Mouse (Mus musculus) ovary, adult 18-20 months (tissue): ENCODE results near the gene Camsap3.

Experiments used
- DNase-seq: peaks from one replicate; pipeline ENCODE4 v3.0.0; 2022; ENCODE audit warnings: low spot score, mixed read lengths

Camsap3 gene

DNA sequence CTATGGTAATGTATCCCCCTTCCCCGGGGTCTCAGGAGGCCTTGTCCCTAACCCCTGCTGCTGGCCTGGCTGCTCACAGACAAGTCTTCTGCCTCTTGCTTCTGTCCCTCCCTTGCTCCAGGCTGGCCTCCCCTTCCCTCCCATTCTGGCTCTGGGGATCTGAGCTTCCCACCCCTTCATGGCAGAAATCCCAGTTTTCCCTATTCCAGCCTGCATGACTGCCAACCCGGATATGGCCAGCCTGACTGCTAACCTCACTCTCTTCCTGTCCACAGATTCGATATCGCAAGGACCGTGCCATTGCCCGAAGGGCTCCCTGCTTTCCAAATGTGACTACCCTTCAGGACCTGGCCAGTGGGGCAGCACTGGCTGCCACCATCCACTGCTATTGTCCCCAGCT, 13.3 kb downstream of the Camsap3 start:
- peak; percentile 41 for DNase-seq

DNA sequence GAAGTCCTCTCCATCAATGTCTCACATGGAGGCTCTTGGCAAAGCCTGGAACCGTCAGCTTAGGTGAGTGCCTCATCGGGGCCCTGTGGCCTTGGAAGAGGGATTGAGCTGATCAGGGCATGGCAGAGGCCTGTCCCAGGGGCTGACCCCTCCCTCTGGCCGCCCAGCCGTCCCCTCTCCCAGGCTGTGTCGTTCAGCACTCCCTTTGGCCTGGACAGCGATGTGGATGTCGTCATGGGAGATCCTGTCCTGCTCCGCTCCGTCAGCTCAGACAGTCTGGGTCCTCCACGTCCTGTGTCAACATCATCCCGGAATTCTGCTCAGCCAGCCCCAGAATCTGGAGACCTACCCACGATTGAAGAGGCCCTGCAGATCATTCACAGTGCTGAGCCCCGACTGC, 16.3 kb downstream of the Camsap3 start:
- DNase-seq, result no peak

DNA sequence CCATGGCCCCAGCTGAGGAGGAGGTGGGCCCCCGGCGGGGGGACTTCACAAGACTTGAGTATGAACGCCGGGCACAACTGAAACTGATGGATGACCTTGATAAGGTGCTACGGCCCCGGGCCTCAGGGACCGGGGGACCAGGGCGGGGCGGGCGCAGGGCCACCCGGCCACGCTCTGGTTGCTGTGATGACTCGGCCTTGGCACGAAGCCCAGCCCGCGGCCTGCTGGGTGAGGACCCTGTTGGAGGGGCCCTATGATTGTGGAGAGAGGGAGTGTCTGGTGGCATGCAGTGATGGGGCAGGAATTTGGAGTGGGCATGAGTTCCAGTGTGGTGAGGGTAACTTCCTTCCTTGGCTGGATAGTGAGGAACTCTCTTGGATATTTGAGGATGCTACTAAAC, 19.5 kb downstream of the Camsap3 start:
- DNase-seq, result no peak

DNA sequence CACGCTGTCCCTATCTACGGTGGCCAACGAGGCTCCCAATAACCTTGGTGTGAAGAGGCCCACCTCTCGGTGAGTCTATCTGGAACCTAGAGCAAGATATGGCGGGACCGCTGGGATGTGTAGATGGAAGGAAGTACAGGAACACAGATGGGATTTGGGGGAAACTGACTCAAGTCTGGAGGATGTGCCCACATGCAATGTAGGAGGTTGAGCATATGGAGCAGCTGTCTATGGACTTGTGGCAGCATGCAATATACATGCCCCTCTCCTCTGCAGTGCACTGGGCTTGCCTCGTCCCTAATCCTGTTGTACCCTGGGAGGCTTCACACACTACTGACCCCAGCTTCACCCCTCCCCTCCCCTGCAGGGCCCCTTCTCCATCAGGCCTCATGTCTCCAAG, 20.7 kb downstream of the Camsap3 start:
- DNase-seq, result no peak

DNA sequence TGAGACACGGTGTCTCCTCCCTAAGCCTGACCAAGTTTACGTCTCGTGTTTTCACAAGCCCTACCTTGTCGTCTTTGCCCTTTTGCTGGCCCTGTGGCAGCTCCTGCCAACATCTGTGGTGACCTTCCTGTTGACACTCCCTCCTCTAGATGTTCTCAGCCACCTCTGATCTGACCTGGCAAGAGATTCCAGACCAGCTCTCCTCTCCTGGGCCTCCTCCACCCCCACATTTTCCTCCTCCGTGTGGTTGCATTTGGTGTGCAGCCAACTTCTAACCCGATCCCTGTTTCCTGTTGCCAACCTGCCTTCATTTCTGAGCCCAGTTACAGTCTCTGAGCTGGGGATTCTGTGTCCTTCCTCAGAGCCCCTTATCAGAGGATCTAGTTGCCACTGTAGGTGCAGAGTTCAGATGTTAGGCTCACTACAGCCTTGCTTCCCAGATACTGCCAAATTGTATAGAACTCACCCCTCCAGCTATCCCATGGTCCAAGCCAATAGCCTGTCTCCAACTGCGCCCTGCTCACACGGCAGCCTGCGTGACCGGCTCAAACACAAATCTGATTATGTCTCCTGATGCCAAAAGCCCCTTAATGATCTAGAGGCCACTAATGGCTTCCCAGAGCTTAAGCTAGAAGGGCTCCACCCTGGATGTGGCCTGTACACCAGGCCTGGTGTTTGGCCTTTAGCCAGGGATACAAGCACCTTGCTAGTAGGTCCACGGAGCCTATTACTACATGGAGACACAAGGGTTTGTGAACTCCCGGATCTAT, 22.1 kb downstream of the Camsap3 start:
- peak; percentile 64 for DNase-seq

DNA sequence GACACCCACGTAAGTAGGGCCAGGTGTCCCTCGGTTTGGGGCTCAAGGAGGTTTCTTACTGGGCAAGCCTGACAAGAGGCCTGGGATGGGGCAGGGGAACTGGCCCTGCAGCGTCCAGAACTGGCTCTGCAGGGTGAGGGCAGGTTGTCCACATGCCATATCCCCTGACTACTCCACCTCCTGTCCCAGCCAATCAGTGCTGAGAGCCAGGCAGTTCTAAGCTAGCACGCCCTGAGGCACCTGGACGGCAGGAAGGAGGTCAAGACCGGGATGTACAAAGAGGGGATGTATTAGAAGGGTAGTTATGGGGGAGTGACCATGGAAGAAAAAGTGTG, 22.7 kb downstream of the Camsap3 start:
- no peak for DNase-seq

DNA sequence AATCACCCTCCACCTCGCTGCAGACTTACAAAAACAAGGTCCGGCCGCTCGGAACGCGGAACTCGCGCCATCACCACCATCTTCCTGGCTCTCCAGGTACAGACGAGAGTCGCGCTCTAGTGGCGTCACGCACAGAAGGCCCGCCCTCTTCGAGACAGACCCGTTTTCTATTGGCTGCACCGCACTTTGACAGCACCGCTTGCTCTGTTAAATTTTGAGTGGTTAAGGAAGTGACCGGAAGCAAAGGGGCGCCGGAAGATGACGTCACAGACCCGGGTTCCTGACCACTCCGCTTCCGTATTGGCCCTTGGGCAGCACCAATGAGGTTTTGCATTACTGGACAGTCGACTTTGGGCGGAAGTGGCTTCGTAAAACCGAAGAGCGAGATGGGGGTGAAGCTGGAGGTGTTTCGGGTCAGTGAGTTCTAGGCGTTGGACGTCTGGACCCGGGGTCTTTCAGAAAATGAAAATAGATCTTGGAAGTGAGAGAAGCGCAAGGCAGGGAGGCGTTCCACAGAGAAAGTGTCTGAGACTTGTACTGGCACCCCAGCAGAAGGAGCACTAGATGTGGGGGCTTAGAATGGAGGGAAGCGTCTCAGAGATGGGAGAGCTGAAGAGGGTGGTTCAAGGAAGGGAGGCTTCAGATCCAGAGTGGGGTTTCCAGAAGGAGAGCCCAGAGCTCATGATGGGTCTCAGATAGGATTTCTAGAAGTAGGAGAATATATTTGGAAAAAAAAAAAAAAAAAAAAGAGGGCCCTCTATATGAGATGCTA, 34.3 kb downstream of the Camsap3 start, which contains the start of the genes Xab2 and Pet100:
TSS of gene Xab2 (minus strand) at position 118 of the 772 bp plus-strand sequence.
TSS of gene Pet100 (plus strand) at position 350 of the 772 bp plus-strand sequence.
- peak; percentile 98 for DNase-seq

DNA sequence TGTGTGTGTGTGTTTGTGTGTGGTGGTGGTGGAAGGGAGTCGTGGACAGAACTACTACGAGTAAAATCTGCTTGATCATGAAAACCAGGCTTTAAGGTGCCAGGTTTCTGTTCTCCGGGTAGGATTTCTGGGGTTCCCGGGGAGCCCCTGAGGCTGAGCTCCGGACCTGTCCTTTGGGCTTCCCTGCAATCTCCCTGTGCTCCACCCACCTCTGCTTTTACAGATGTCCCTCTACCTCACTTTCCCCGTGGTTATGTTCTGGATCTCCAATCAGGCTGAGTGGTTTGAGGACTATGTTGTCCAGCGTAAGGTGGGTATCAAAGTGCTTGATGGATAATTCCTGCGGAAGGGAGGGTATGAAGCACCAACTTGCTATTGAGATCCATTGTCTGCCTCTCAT, 35.0 kb downstream of the Camsap3 start:
- DNase-seq, result no peak

DNA sequence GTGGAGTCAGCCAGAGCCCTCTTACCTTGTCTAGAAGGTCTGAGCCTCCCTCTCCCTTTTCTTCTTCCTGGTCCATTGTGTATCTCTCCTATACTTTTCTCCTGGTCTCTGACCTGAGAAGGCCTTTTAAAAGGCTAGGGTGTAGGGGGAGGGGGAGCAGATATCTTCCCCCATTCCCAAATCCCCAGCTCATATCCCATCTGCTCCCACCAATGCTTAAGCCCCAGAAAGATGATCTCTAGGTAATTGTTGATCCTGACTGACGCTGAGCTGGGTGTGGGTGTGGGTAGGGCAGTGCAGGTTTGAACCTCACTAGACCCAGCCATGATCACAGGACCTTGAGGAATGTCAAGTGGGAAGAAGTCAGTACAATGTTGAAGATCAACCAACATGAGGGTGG, 38.4 kb downstream of the Camsap3 start, which contains the start of gene Pcp2:
TSS of gene Pcp2 (minus strand) at position 101 of the 400 bp plus-strand sequence.
- no peak for DNase-seq

DNA sequence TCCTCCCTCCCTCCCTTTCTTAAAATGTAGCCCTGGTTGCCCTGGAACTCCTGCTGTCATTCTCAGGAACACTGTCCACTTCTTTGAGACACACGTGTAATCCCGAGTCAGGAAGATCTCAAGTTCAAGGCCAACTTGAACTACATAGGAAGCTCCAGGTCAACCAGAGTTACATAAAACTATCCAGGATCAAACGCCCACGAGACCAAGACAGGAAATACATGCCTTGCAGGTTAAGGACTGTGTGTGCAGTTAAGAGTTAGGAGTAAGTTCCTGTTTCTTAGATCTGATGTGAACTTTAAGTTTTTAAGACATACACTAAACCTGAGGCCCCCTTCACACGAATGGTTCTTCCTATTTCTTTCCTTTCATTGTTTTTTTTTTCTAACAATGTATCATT, 39.9 kb downstream of the Camsap3 start:
- no peak for DNase-seq

DNA sequence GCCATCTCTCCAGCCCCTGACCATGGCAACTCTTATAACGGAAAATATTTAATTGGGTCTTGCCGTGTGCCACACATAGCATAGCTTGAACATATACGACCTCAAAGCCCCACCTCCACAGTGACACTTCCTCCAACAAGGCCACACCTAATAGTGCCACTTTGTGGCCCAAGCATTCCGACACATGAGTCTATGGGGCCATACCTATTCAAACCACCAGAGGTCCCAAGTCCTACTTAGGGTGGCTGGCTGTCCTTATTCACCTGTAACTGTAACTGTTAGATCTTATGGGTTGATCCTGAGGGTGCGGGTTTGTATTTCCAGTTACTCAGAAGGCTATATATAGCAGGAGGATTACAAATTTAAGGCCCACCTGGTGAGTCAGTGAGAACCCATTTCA, 40.9 kb downstream of the Camsap3 start:
- no peak for DNase-seq

DNA sequence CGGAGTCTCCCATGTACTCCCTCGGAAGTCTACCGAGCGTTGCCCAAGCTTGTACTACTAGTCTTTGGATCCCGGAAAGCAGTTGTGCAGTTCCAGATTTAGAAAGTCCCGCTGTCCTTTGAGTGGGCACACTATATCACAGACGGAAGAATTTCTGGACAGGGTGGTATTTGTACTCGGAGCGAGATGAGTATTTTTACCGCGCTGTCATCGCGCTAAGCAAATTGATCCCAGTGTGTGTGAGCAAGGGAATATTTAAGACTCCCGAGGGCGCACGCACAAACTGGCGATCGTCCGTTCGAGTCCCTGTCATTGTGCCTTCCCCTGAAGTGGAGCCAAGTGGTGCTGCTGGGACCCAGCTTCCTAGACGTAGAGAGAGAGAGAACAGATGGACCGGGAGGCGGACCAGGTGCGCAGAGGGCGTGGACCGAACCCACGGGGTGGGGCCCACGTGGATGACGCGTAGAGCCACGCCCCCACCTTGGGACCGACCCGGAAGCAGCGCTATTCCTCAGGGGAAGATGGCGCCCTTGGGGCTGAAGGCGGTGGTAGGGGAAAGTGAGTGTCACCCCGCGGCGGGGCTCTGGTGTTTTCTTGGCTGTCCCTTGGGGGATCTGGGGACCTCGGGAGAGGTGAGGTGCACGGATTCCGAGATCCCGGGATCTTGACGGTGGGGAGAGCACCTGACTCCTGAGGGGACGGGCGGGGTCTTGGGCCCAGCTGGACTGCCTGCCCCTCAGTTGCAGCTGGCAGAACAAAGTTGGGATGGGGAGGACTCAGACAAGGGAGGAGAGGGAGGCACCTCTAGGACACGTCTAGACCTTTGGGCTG, 43.8 kb downstream of the Camsap3 start, which contains the start of gene Stxbp2:
TSS of gene Stxbp2 (plus strand) at position 309 of the 831 bp plus-strand sequence.
- peak; percentile 61 for DNase-seq

DNA sequence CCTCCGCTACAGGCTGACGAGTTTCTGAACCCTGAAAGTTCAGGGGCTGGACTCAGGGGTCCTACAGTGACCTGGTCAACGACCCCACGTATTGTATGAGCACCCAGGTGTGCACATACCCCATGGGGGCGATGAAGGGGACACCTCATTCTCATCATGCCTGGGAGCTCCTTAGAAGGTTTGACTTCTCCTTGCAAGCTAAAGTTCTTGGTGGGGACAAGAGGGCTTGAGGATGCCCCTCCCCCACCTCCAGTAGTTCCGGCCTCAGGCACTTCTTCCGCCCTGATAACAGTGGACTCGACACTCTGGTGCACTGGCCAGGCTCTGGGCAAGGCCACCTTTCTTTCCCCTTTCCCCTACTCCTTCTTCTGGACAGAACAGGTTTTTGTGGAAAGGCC, 44.4 kb downstream of the Camsap3 start:
- DNase-seq, result no peak

DNA sequence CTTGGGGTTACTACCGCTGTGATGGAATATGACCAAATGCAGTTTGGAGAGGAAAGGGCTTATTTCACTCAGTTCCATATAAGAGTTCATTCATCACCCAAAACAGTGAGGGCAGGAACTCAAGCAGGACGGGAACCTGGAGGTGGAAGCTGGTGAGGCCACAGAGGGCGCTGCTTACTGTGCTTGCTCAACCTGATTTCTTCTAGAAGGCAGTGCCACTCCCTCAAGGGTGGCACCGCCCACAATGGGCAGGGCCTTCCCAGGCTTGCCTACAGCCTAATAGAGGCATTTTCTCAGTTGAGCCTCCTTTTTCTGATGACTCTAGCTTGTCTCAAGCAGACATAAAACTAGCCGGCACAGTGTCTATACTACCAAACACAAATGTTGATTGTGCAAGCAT, 58.7 kb downstream of the Camsap3 start:
- DNase-seq, result no peak

DNA sequence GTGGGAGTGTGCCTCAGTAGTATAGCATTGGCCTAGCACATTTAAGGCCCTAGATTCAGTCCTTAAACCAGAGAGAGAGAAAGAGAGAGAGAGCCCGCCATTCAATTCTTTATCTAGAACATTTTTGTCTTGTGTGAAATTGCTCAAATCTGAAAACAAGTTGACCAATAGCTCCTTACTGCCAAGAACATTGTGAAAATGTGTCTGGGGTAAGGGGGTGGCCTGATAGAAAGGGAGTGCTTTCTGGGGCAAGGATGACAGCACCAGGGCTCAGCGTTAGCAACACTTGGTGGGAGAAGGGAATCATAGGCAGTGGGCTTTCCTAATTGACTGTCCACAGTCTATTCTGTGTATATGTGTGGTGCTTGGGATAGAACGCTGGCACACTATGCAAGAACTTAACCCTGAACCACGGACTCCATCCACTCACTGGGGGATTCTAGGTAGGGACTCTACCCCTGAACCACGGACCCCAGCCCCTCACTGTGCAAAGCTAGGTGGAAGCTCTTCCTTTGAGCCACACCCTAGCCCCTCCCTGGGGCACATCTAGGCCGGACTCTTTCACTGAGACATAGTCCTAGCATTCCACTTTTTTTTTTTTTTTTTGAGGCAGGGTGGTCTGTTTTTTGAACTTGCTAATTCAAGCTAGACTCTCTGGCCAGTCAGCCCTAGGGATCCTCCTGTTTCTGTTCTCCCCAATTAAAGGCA, 59.9 kb downstream of the Camsap3 start:
- DNase-seq, result no peak

DNA sequence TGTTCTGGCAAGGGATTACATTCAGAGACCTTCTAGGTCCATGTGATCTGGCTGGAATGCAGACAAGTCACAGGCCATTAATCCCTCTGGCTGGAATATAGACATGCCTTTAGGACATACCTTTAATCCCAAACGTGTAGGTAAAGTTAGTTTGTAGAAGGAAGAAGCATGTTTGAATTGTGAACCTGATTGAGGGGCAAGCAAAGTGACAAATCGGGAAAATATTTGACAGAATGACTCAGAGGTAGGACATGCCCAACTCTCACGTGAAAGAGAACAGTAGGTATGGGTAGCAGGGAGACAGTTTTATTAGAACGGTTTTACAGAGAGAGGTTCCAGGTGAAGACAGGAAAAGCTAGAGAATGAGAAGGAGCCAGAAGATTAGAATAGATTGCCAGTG, 60.5 kb downstream of the Camsap3 start:
- DNase-seq, result no peak

DNA sequence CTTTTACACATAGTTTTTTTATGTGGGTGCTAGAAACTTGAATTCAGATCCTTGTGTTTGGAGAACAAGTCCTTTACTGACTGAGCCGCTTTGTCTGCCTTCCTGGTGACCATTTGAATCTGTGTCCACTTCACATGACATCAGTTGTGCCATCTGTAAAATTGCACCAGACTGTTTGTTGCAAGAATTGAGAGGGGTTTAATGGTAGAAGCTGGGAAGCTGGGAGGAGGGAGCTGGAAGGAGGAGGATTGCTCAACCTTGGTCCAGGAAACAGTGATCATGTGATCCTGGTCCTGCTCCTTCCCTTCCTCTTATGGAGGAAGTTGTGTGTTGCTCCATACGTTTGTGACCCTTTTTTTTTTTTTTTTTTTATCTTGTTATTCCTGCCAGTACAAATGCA, 61.2 kb downstream of the Camsap3 start:
- DNase-seq, result no peak

DNA sequence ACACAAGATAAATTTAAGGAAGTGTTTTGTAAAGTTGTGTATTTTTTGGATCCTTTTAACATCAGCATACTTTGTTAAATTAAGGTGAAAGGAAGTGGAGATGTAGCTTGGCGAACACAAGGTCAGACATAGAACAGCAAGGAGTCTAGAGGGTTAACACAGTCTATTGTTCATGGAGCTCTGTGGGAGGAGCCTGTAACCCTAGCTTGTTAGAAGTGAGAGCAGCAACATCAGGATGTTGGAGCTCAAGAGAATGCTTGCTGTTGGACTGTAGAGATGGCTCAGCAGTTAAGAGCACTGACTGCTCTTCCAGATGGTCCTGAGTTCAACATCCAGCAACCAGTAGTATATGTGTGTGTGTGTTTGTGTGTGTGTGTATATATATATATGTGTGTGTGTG, 61.9 kb downstream of the Camsap3 start:
- no peak for DNase-seq

DNA sequence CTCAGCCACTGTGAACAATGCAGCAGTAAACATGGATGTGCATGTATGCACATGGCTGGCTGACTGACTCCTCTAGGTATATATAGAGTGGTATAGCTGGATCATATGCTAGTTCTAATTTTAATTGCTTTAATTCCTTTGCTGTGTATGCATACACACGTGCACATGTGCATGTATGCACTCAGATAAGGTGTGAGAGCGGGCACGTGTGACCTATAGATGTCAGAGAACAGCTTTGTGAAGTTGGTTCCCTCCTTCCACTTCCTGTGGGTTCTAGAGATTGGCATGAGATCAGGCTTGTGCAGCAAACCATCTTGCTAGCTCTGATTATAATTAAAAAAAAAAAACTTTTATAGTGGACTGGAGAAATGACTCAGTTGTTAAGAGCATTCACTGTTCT, 65.8 kb downstream of the Camsap3 start:
- DNase-seq, result no peak

DNA sequence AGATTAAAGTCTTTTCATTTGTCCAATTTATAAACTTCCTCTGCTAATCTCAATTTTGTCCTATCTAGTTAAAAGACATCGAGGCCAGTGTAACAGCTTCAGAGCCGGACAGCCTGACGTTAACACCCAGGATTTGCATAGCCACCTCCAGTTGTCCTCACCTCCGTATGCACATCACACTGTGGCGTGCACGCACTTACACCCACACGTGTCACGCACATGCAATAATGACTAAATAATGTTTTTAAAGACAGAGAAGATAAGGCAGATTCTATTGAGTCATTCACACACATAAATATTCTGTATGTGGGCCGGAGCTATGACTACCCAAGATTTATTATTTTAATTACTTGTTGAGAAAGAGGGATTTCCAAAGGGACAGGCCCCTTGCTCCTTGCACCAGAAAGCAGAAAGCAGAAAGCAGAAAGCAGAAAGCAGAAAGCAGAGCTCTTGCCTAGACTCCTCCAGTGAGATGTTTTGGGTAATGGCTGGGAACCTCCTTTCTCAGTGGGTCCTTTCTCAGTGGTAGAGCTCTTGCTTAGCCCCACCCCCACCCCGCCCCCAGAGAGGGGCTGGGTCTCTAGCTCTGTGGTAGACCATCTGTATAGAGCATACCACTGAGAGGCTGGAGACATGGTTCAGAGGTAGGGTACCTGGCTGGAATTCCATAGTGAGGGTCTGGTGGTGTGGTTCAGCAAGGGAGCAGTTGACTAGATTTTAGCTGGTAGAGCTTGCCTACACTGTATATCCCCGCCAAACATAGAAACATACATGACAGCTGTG, 67.8 kb downstream of the Camsap3 start:
- DNase-seq, result no peak

DNA sequence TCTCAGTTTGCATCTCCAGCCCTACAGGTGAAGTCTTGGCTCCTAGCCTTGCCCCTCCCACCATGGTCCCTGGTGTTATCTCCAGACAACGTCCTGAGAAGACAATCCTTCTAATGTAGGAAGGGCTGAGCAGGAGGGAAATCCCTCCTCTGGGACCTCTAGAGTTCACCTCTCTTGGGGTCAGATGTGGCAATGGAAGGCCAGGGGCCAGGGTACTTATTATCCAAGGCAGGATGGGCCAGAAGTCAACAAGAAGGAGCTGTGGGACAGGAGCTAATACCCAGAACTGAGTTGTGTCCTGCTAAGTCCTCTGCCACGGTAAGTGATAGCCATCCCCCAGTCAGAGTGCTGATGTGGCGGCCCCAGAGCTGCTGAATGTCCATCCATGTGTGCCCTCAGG, 68.4 kb downstream of the Camsap3 start, which contains the start of gene Retn:
TSS of gene Retn (plus strand) at position 245 of the 400 bp plus-strand sequence.
- no peak for DNase-seq
